8 mouse cellular contexts compared by ENCODE assay signal in genomic region chr8:10865941-10866513, GRCm38 (mm10).
DNase-seq lines count a peak whose midpoint lies in the region; ATAC-seq and TF ChIP-seq lines count a peak whose summit lies in the region.
"Had no signal": no experiment of that assay in that cellular context is flagged by ENCODE, and none has a peak within 500 bp of the region (broad histone marks: within the 10 kb centered on the region; RNA-seq: fewer than 3 reads in every experiment).

No protein-coding gene starts in this region.

- no peaks in the 10 kb centered on the region for H3K36me3 ChIP-seq in kidney, adult 2 months (ENCODE audit: control insufficient read depth, insufficient read depth, low read length)
- H3K36me3 ChIP-seq in liver, embryonic 16.5 days (ENCODE audit: control insufficient read depth, insufficient read depth) = no peaks in the 10 kb centered on the region

- no peaks in the 10 kb centered on the region for H3K9me3 ChIP-seq in liver, embryonic 16.5 days (replicated peaks; ENCODE audit: control insufficient read depth, low read length)

- peak; percentile 83 for ATAC-seq in common myeloid progenitor, adult 5-6 weeks (replicated peaks; ENCODE audit: low read depth, poor library complexity, severe bottlenecking)
- peak; percentile 92 for ATAC-seq in liver, embryonic 16.5 days (ENCODE audit: low read depth)
- ATAC-seq in CD4-positive, CD25-positive, alpha-beta regulatory T cell, adult 4 months = no peak

- H3K9ac ChIP-seq in liver, embryonic 16.5 days (ENCODE audit: low read depth, low read length) = no peak overlapping the region

- no peak overlapping the region for H3K4me3 ChIP-seq in kidney, adult 2 months (ENCODE audit: insufficient read depth, low read depth, low read length)
- H3K4me3 ChIP-seq in liver, embryonic 16.5 days (ENCODE audit: low read depth, low read length) = no peak overlapping the region

- H3K4me2 ChIP-seq in liver, embryonic 16.5 days (ENCODE audit: low read depth, low read length) = no peak overlapping the region

- peak; percentile 81 for DNase-seq in 416B (ENCODE audit: low read depth)
- peak; percentile 70 for DNase-seq in kidney, adult 2 months
- DNase-seq in embryo, embryonic 9.5 days (ENCODE audit: extremely low spot score) = no peak
- DNase-seq in left cerebral cortex, adult 18-20 months (ENCODE audit: low spot score in 2 of 2) = no peak

- H3K27me3 ChIP-seq in kidney, adult 2 months (replicated peaks; ENCODE audit: control insufficient read depth, insufficient read depth, low read length) = no peaks in the 10 kb centered on the region
- H3K27me3 ChIP-seq in liver, embryonic 16.5 days (ENCODE audit: control insufficient read depth, insufficient read depth, low read depth, low read length) = no peaks in the 10 kb centered on the region; the same call in 1 of the 2 replicates
- H3K27me3 ChIP-seq: Patski had no signal

- TF ChIP-seq CTCF in kidney, adult 2 months (conservative IDR thresholded peaks at IDR 0.05; ENCODE audit: insufficient read depth, insufficient read length, low read depth, low read length) = no peak

- H3K4me1 ChIP-seq in kidney, adult 2 months (ENCODE audit: control insufficient read depth, insufficient read depth, low read length) = peaks cover 17% of the 10 kb centered on the region
- no peaks in the 10 kb centered on the region; the same call in 1 of the 2 replicates for H3K4me1 ChIP-seq in liver, embryonic 16.5 days (ENCODE audit: control insufficient read depth, low read depth, low read length)

- no peak for TF ChIP-seq POLR2A in kidney, adult 2 months (IDR thresholded peaks at IDR 0.05; ENCODE audit: low read depth, low read length)

- WGBS in kidney, adult 2 months = 46% methylated on average over 11 of the region's 11 CpGs
- 9% methylated on average over 11 of the region's 11 CpGs for WGBS in liver, embryonic 16.5 days (ENCODE audit: insufficient replicate concordance)

- H3K27ac ChIP-seq in kidney, adult 2 months (ENCODE audit: insufficient read depth, low read depth, low read length) = peak overlapping the region; percentile 43
- peak overlapping the region; percentile 84 for H3K27ac ChIP-seq in liver, embryonic 16.5 days (ENCODE audit: low read length)

Comparison
In these comparisons a context has a peak if more than half of its experiments do, and no peak if none do; other contexts are left out.
1. DNase-seq: peak in 416B (single experiment) and kidney, adult 2 months (single experiment); none in embryo, embryonic 9.5 days (single experiment) and left cerebral cortex, adult 18-20 months (0 of 2).